In the genomic region with DNA sequence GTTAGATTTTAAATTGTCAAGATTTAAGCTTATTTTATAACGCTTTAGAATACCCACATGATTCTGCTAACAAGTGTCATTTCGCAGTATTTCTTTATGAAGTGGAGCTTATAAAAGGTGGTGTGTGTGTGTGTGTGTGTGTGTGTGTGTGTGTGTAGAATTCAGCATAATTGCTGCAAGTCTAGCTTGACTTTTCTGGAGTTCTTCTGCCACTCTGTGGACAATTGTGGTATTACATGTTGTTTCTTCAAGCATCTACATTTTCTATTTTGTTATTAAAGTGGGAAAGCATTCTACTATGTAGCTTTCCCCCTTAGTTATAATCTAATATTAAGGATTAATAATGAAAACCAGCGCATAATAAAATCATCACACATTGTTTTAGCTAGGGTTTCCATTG, we compare ENCODE assay signal across 10 mouse cellular contexts.
DNase-seq lines count a peak whose midpoint lies in the region; ATAC-seq and TF ChIP-seq lines count a peak whose summit lies in the region.
"Had no signal": no experiment of that assay in that cellular context is flagged by ENCODE, and none has a peak within 500 bp of the region (broad histone marks: within the 10 kb centered on the region; RNA-seq: fewer than 3 reads in every experiment).

No protein-coding gene starts in this region.

- peak; percentile 69 for DNase-seq in kidney, adult 9 months
- DNase-seq in kidney, adult 18-20 months, result no peak
- DNase-seq in spleen, postnatal 14 days (ENCODE audit: low spot score in 2 of 2), result no peak

- ATAC-seq in CD4-positive, CD25-positive, alpha-beta regulatory T cell, adult 4 months, result peak; percentile 39
- peak; percentile 27 to 28; a peak in 1 of 4 replicates for ATAC-seq in hematopoietic stem cell, adult 5-6 weeks (replicated peaks in 1 of 2; ENCODE audit: insufficient read depth in 1 of 2, low FRiP score in 2 of 2, low TSS enrichment in 1 of 2, low read depth in 1 of 2, poor library complexity in 2 of 2, severe bottlenecking in 2 of 2)
- no peak for ATAC-seq in limb, embryonic 15.5 days (ENCODE audit: insufficient number of reproducible peaks, low FRiP score, low TSS enrichment, low read depth)
- no peak for ATAC-seq in forebrain, embryonic 13.5 days

- no peaks in the 10 kb centered on the region for H3K9me3 ChIP-seq in limb, embryonic 15.5 days
- no peaks in the 10 kb centered on the region for H3K9me3 ChIP-seq in forebrain, embryonic 13.5 days (replicated peaks)
- H3K9me3 ChIP-seq: embryonic facial prominence, embryonic 15.5 days; lung, embryonic 15.5 days had no signal

- H3K4me2 ChIP-seq in limb, embryonic 15.5 days, result no peak overlapping the region
- no peak overlapping the region for H3K4me2 ChIP-seq in forebrain, embryonic 13.5 days
- H3K4me2 ChIP-seq: embryonic facial prominence, embryonic 15.5 days; lung, embryonic 15.5 days had no signal

- H3K27ac ChIP-seq in bone marrow macrophage, adult 2 months (ENCODE audit: insufficient read depth, low read depth, low read length), result peak overlapping the region; percentile 49; the same call in 1 of the 2 replicates
- peak overlapping the region; percentile 73; the same call in 1 of the 2 replicates for H3K27ac ChIP-seq in limb, embryonic 15.5 days
- no peak overlapping the region for H3K27ac ChIP-seq in forebrain, embryonic 13.5 days
- H3K27ac ChIP-seq: embryonic facial prominence, embryonic 15.5 days; lung, embryonic 15.5 days had no signal

- peaks cover 17% of the 10 kb centered on the region for H3K4me1 ChIP-seq in bone marrow macrophage, adult 2 months (ENCODE audit: control insufficient read depth, insufficient read depth, low read length)
- peaks cover 22% of the 10 kb centered on the region for H3K4me1 ChIP-seq in limb, embryonic 15.5 days
- H3K4me1 ChIP-seq in forebrain, embryonic 13.5 days, result peaks cover 47% of the 10 kb centered on the region

- no peaks in the 10 kb centered on the region for H3K36me3 ChIP-seq in limb, embryonic 15.5 days
- H3K36me3 ChIP-seq in forebrain, embryonic 13.5 days (ENCODE audit: poor library complexity, severe bottlenecking), result no peaks in the 10 kb centered on the region
- H3K36me3 ChIP-seq: embryonic facial prominence, embryonic 15.5 days; lung, embryonic 15.5 days had no signal

- no peak overlapping the region for H3K4me3 ChIP-seq in bone marrow macrophage, adult 2 months (ENCODE audit: insufficient read depth, low read length)
- H3K4me3 ChIP-seq in limb, embryonic 15.5 days, result no peak overlapping the region
- no peak overlapping the region for H3K4me3 ChIP-seq in forebrain, embryonic 13.5 days
- H3K4me3 ChIP-seq: embryonic facial prominence, embryonic 15.5 days; lung, embryonic 15.5 days had no signal

- no peak for TF ChIP-seq CTCF in bone marrow macrophage, adult 2 months (IDR thresholded peaks at IDR 0.05; ENCODE audit: low read depth, low read length)

- no peak for TF ChIP-seq POLR2A in bone marrow macrophage, adult 2 months (IDR thresholded peaks at IDR 0.05; ENCODE audit: borderline replicate concordance, low read depth, low read length)

- 16% methylated on average over 3 of the region's 3 CpGs for WGBS in limb, embryonic 15.5 days
- 33% methylated on average over 3 of the region's 3 CpGs for WGBS in forebrain, embryonic 13.5 days

- H3K27me3 ChIP-seq in limb, embryonic 15.5 days, result 0 out of 2 replicates have a peak, but pooled peaks cover 6% of the 10 kb centered on the region
- H3K27me3 ChIP-seq in forebrain, embryonic 13.5 days, result no peaks in the 10 kb centered on the region
- H3K27me3 ChIP-seq: embryonic facial prominence, embryonic 15.5 days; lung, embryonic 15.5 days had no signal

- H3K9ac ChIP-seq in limb, embryonic 15.5 days, result no peak overlapping the region
- H3K9ac ChIP-seq in forebrain, embryonic 13.5 days, result no peak overlapping the region
- H3K9ac ChIP-seq: embryonic facial prominence, embryonic 15.5 days; lung, embryonic 15.5 days had no signal

Comparison
In these comparisons a context has a peak if more than half of its experiments do, and no peak if none do; other contexts are left out.
1. ATAC-seq: peak in CD4-positive, CD25-positive, alpha-beta regulatory T cell, adult 4 months (single experiment) and hematopoietic stem cell, adult 5-6 weeks (2 of 2); none in limb, embryonic 15.5 days (single experiment) and forebrain, embryonic 13.5 days (single experiment).